Mouse (Mus musculus): Measurements from ENCODE around the gene Ehd1. TPM values are rescaled to one million over a fixed set of nuclear protein-coding genes. Genes with fewer than 3 reads are reported as not detected.

The Ehd1 gene
- polyA plus RNA-seq, 1 experiment from 2014 or later = 68.8 TPM

DNA sequence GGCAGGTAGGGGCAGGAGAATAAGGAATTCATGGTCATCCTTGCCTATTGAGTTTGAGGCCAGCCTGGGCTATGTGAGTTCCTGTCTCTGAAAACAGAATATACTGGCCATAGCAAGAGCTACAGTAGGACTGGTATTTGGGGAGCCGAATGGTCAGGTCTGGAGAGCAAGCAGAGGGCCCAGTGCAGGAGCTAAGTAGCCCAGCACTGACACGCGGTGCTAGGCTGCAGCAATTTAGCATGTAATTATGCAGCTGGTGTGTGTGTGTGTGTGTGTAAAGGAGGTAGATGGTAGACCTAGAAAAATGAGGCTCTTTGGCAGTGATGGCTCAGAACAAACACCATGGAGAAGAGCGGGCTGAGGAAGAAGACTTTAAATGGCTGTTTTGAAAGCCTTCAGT lies 71.1 kb downstream of the Ehd1 start:
- H3K4me1 ChIP-seq (replicated peaks) = peaks cover 59% of the 10 kb centered on the region
- no peak for DNase-seq
- no peak overlapping the region for H3K4me2 ChIP-seq
- no peak for ATAC-seq (ENCODE audit: low read depth)
- no peaks in the 10 kb centered on the region for H3K27me3 ChIP-seq
- H3K4me3 ChIP-seq (replicated peaks) = no peak overlapping the region
- no peak overlapping the region for H3K9ac ChIP-seq
- peaks cover 44% of the 10 kb centered on the region for H3K36me3 ChIP-seq
- 88% methylated on average over 4 of the region's 4 CpGs for WGBS (ENCODE audit: insufficient replicate concordance)
- H3K9me3 ChIP-seq (replicated peaks) = no peaks in the 10 kb centered on the region
- no peak overlapping the region for H3K27ac ChIP-seq

DNA sequence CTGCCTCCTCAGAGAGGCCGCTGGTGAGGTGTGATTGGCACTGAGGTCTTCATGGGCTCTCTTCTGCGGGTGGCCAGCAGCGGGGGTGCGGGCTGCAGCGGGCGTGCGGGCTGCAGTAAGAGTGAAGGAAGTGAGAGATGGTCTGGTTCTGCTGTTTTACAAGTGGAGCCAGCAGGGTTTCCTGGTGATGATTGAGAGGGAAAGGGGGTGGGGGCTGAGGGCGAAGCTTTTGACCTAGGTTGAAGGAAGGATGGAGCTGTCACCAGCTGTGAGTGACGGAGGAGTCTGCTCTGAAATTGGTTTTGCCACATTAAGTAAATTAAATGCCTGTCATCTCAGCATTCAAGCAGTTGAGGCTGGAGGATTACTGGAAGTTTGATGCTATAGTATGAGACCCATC lies 72.2 kb downstream of the Ehd1 start:
- Histone ChIP-seq H3K36me3 (peaks cover 46% of the 10 kb centered on the region), H3K4me2 (peak overlapping the region; percentile 39; the same call in 1 of the 2 replicates), H3K4me3 (replicated peaks) (no peak overlapping the region), H3K27me3 (no peaks in the 10 kb centered on the region), H3K27ac (peak overlapping the region; percentile 66), H3K4me1 (replicated peaks) (peaks cover 50% of the 10 kb centered on the region), H3K9me3 (replicated peaks) (no peaks in the 10 kb centered on the region), H3K9ac (peak overlapping the region; percentile 34)
- DNase-seq (no peak), ATAC-seq (ENCODE audit: low read depth) (no peak)
- 36% methylated on average over 9 of the region's 9 CpGs for WGBS (ENCODE audit: insufficient replicate concordance)

DNA sequence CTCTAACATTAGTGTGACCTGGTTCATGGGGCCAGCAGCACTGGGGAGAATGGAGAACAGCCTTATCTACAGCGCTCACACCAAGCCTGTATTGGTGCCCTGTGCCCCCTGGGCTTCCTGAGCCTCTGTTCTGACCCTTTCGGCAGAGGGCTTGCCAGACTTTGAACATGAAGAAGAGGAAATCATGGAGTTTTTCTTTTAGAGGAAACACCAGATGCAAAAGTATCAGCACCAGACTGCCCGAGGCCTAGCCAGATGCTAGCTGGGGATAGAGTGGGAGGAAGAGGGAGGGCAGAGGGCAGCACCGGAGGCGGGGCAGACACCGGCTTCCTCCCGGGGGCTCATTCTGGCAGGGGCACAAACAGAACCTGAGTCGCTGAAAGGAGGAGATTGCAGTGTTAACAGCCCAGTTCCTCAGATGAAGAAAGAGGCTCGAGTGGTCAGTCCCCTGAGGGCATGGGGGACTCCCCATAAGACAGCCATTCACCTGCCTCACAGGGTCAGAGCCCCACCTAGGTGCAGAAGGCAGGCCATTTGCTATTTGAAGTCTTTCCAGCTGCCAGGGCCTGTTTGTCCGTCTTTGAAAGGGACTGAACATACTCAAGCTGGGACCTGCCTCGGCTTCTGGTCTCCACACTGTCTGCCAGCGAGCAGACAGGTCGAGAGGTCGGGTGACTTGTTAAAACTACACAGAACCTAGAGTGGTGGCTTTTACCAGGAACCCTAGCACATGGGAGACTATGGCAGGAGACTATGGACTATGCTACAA lies 72.9 kb downstream of the Ehd1 start:
- no peaks in the 10 kb centered on the region for H3K9me3 ChIP-seq (replicated peaks)
- H3K36me3 ChIP-seq = peaks cover 46% of the 10 kb centered on the region
- peak overlapping the region; percentile 66 for H3K27ac ChIP-seq
- peak overlapping the region; percentile 39 for H3K4me2 ChIP-seq
- peaks cover 46% of the 10 kb centered on the region for H3K4me1 ChIP-seq (replicated peaks)
- DNase-seq = no peak
- H3K27me3 ChIP-seq = no peaks in the 10 kb centered on the region
- H3K4me3 ChIP-seq (replicated peaks) = no peak overlapping the region
- H3K9ac ChIP-seq = peak overlapping the region; percentile 34
- WGBS (ENCODE audit: insufficient replicate concordance) = 20% methylated on average over 14 of the region's 14 CpGs
- peak; percentile 66 for ATAC-seq (ENCODE audit: low read depth)

MicroRNAs encoded within 50 kb of the gene (microRNA counts, 519-probe panel; counts per million panel counts)
- 5,588 counts per million, percentile 66 among the panel's probes with 10 or more counts for microRNA mmu-miR-192

Small RNAs within 50 kb of the gene (microRNA-seq; reads per million reads assigned to microRNA genes)
- 3,663 reads per million, percentile 87 among the genes with 10 or more reads in this experiment for gene Mir192
- 1,535 reads per million, percentile 79 among the genes with 10 or more reads in this experiment for gene Mir194-2
- gene Mir6989 = not detected

Other genes with a start within 250 kb of the Ehd1 start
- gene Syvn1, start 230.1 kb upstream of the Ehd1 start, polyA plus RNA-seq (2015; fragmentation: Nextera tagmentation; extraction: Ambion mirVana) = 11.6 and 13.9 TPM in 2 replicates
- gene Mrpl49, start 218.9 kb upstream of the Ehd1 start, polyA plus RNA-seq (2015; fragmentation: Nextera tagmentation; extraction: Ambion mirVana) = 50.2 and 59.4 TPM in 2 replicates
- gene Fau, start 218.9 kb upstream of the Ehd1 start, polyA plus RNA-seq (2015; fragmentation: Nextera tagmentation; extraction: Ambion mirVana) = 639 and 696 TPM in 2 replicates
- gene Znhit2, start 215.5 kb upstream of the Ehd1 start, polyA plus RNA-seq (2015; fragmentation: Nextera tagmentation; extraction: Ambion mirVana) = 22.1 and 23.2 TPM in 2 replicates
- gene Tm7sf2, start 208.4 kb upstream of the Ehd1 start, polyA plus RNA-seq (2015; fragmentation: Nextera tagmentation; extraction: Ambion mirVana) = 30.6 and 33.2 TPM in 2 replicates
- gene Vps51, start 199.5 kb upstream of the Ehd1 start, polyA plus RNA-seq (2015; fragmentation: Nextera tagmentation; extraction: Ambion mirVana) = 29.1 and 31.6 TPM in 2 replicates
- not detected in 2 replicates for gene Tmem262, start 196.7 kb upstream of the Ehd1 start, polyA plus RNA-seq (2015; fragmentation: Nextera tagmentation; extraction: Ambion mirVana)
- 0.49 and 0.80 TPM in 2 replicates for gene Gm28374, start 194.5 kb upstream of the Ehd1 start, polyA plus RNA-seq (2015; fragmentation: Nextera tagmentation; extraction: Ambion mirVana)
- 22.6 and 23.5 TPM in 2 replicates for gene Zfpl1, start 191.8 kb upstream of the Ehd1 start, polyA plus RNA-seq (2015; fragmentation: Nextera tagmentation; extraction: Ambion mirVana)
- gene Cdca5, start 191.7 kb upstream of the Ehd1 start, polyA plus RNA-seq (2015; fragmentation: Nextera tagmentation; extraction: Ambion mirVana) = 34.2 and 39.3 TPM in 2 replicates
- gene AC131692.1, start 182.3 kb upstream of the Ehd1 start, polyA plus RNA-seq (2015; fragmentation: Nextera tagmentation; extraction: Ambion mirVana) = 0.30 and 0.32 TPM in 2 replicates
- 2.2 and 2.6 TPM in 2 replicates for gene Naaladl1, start 170.9 kb upstream of the Ehd1 start, polyA plus RNA-seq (2015; fragmentation: Nextera tagmentation; extraction: Ambion mirVana)
- gene Sac3d1, start 158.1 kb upstream of the Ehd1 start, polyA plus RNA-seq (2015; fragmentation: Nextera tagmentation; extraction: Ambion mirVana) = 27.5 and 27.9 TPM in 2 replicates
- gene Snx15, start 148.4 kb upstream of the Ehd1 start, polyA plus RNA-seq (2015; fragmentation: Nextera tagmentation; extraction: Ambion mirVana) = 46.5 and 48.5 TPM in 2 replicates
- 0.12 and 0.29 TPM in 2 replicates for gene Batf2, start 135.7 kb upstream of the Ehd1 start, polyA plus RNA-seq (2015; fragmentation: Nextera tagmentation; extraction: Ambion mirVana)
- gene Arl2, start 135.2 kb upstream of the Ehd1 start, polyA plus RNA-seq (2015; fragmentation: Nextera tagmentation; extraction: Ambion mirVana) = 37.1 and 38.0 TPM in 2 replicates
- gene Majin, start 92.3 kb upstream of the Ehd1 start, polyA plus RNA-seq (2015; fragmentation: Nextera tagmentation; extraction: Ambion mirVana) = not detected in 2 replicates
- gene Gpha2, start 50.3 kb upstream of the Ehd1 start, polyA plus RNA-seq (2015; fragmentation: Nextera tagmentation; extraction: Ambion mirVana) = 0.17 TPM in 1 of 2 replicates, not detected in the other
- 3.5 and 4.9 TPM in 2 replicates for gene Ppp2r5b, start 40.9 kb upstream of the Ehd1 start, polyA plus RNA-seq (2015; fragmentation: Nextera tagmentation; extraction: Ambion mirVana)
- 4.1 and 4.8 TPM in 2 replicates for gene Atg2a, start 35.1 kb upstream of the Ehd1 start, polyA plus RNA-seq (2015; fragmentation: Nextera tagmentation; extraction: Ambion mirVana)
- 0.14 and 0.16 TPM in 2 replicates for gene Cdc42bpg, start 29.7 kb downstream of the Ehd1 start, polyA plus RNA-seq (2015; fragmentation: Nextera tagmentation; extraction: Ambion mirVana)
- 26.3 and 29.9 TPM in 2 replicates for gene Men1, start 58.3 kb downstream of the Ehd1 start, polyA plus RNA-seq (2015; fragmentation: Nextera tagmentation; extraction: Ambion mirVana)
- 4.5 and 5.8 TPM in 2 replicates for gene Map4k2, start 64.4 kb downstream of the Ehd1 start, polyA plus RNA-seq (2015; fragmentation: Nextera tagmentation; extraction: Ambion mirVana)
- 68.4 and 92.3 TPM in 2 replicates for gene Sf1, start 87.0 kb downstream of the Ehd1 start, polyA plus RNA-seq (2015; fragmentation: Nextera tagmentation; extraction: Ambion mirVana)
- 2.7 and 2.9 TPM in 2 replicates for gene Pygm, start 107.7 kb downstream of the Ehd1 start, polyA plus RNA-seq (2015; fragmentation: Nextera tagmentation; extraction: Ambion mirVana)
- gene Rasgrp2, start 122.6 kb downstream of the Ehd1 start, polyA plus RNA-seq (2015; fragmentation: Nextera tagmentation; extraction: Ambion mirVana) = 77.2 and 85.3 TPM in 2 replicates
- 0.48 and 0.54 TPM in 2 replicates for gene Nrxn2, start 142.0 kb downstream of the Ehd1 start, polyA plus RNA-seq (2015; fragmentation: Nextera tagmentation; extraction: Ambion mirVana)